Mouse (Mus musculus): Measurements from ENCODE around the gene Arid3c. TPM values are rescaled to one million over a fixed set of nuclear protein-coding genes. Genes with fewer than 3 reads are reported as not detected.

Gene Arid3c
- polyA plus RNA-seq, 1 experiment from 2014 or later, result 0.54 TPM

- H3K27me3 ChIP-seq, result no peaks in the 10 kb centered on the region
- H3K36me3 ChIP-seq, result no peaks in the 10 kb centered on the region
- WGBS, result under 1% methylated on average over 15 of the region's 15 CpGs
- H3K4me1 ChIP-seq, result peaks cover 39% of the 10 kb centered on the region
- ATAC-seq (ENCODE audit: low FRiP score, low read depth), result peak; percentile 89
- H3K9me3 ChIP-seq, result no peaks in the 10 kb centered on the region
- peak overlapping the region; percentile 62 for H3K9ac ChIP-seq (replicated peaks)
- H3K4me3 ChIP-seq, result peak overlapping the region; percentile 43
- peak overlapping the region; percentile 64 for H3K4me2 ChIP-seq (replicated peaks)
- H3K27ac ChIP-seq (replicated peaks), result peak overlapping the region; percentile 52; the same call in 1 of the 2 replicates
Measured at GRCm38 (mm10) chr4:41760288-41760721, 29.4 kb upstream of the Arid3c start.

DNA sequence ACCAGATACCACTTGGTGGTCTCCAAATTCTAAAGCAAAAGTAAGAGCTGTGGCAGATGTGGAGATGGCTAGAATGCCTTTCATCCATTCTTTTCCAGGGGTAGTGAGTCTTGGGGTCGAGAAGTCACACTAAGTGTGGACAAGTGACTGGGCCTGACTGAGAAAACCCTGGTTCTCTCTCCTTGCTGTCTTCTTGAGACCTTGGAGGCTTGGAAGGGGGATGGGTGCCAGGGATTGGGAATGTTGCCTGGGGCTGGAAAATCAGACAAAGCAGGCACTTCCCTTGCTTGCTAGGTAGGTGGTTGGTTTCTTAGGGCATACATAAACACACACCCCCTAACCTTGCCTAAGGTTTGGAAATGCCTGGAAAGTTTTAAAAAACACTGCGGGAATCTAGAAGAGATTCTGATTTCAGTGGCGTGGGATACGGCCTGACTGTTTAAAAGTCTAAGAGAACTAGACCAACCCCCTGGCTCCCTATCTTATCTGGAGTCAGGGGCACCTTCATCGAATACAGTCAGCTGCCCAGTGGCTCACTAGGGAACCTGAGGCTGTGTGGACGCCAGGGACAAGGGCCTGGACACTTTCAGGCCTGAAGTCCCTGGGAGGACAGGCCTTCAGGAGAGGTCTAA, 28.8 kb upstream of the Arid3c start:
- no peak for ATAC-seq (ENCODE audit: low FRiP score, low read depth)
- Histone ChIP-seq H3K27ac (replicated peaks) (peak overlapping the region; percentile 52; the same call in 1 of the 2 replicates), H3K4me1 (peaks cover 43% of the 10 kb centered on the region), H3K4me3 (peak overlapping the region; percentile 43), H3K36me3 (no peaks in the 10 kb centered on the region), H3K27me3 (no peaks in the 10 kb centered on the region), H3K9ac (replicated peaks) (peak overlapping the region; percentile 62), H3K9me3 (no peaks in the 10 kb centered on the region), H3K4me2 (replicated peaks) (peak overlapping the region; percentile 64)
- 43% methylated on average over 6 of the region's 6 CpGs for WGBS

GRCm38 (mm10) chr4:41759206-41759605, 28.3 kb upstream of the Arid3c start:
- Histone ChIP-seq H3K9me3 (no peaks in the 10 kb centered on the region), H3K27me3 (no peaks in the 10 kb centered on the region), H3K4me1 (peaks cover 43% of the 10 kb centered on the region), H3K27ac (replicated peaks) (0 out of 2 replicates have a peak overlapping the region, but pooled peaks have one; percentile 3), H3K4me3 (no peak overlapping the region), H3K9ac (replicated peaks) (0 out of 2 replicates have a peak overlapping the region, but pooled peaks have one; percentile 15), H3K36me3 (no peaks in the 10 kb centered on the region), H3K4me2 (replicated peaks) (no peak overlapping the region)
- WGBS, result 89% methylated on average over 9 of the region's 9 CpGs
- ATAC-seq (ENCODE audit: low FRiP score, low read depth), result no peak

DNA sequence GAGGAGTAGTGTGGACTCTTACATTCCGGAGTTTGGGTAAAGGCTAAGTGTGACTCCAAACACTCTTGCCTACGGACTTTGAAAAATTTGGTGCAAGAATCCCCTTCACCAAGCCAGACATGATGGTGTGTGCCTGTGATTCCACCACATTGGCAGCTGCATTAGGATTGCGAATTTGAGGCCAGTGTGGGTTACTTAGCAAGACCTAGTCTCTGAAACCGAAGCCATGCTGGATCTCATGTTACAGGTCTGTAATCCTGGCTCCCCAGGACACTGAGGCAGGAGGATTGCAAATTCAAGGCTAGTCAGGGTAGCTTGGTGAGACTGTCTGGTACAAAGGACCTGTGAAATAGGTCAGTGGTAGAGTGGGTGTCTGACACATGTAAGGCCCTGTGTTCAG, 27.8 kb upstream of the Arid3c start:
- Histone ChIP-seq H3K27me3 (no peaks in the 10 kb centered on the region), H3K4me1 (peaks cover 43% of the 10 kb centered on the region), H3K36me3 (no peaks in the 10 kb centered on the region), H3K4me2 (replicated peaks) (no peak overlapping the region), H3K9ac (replicated peaks) (no peak overlapping the region), H3K9me3 (no peaks in the 10 kb centered on the region), H3K4me3 (no peak overlapping the region), H3K27ac (replicated peaks) (no peak overlapping the region)
- 88% methylated on average over 4 of the region's 4 CpGs for WGBS
- ATAC-seq (ENCODE audit: low FRiP score, low read depth), result no peak

- WGBS, result 85% methylated on average over 11 of the region's 11 CpGs
- Histone ChIP-seq H3K27me3 (no peaks in the 10 kb centered on the region), H3K27ac (replicated peaks) (no peak overlapping the region), H3K4me1 (peaks cover 43% of the 10 kb centered on the region), H3K36me3 (no peaks in the 10 kb centered on the region), H3K9ac (replicated peaks) (no peak overlapping the region), H3K9me3 (no peaks in the 10 kb centered on the region), H3K4me2 (replicated peaks) (no peak overlapping the region), H3K4me3 (no peak overlapping the region)
- ATAC-seq (ENCODE audit: low FRiP score, low read depth), result no peak
Measured at GRCm38 (mm10) chr4:41758021-41758420, 27.1 kb upstream of the Arid3c start.

DNA sequence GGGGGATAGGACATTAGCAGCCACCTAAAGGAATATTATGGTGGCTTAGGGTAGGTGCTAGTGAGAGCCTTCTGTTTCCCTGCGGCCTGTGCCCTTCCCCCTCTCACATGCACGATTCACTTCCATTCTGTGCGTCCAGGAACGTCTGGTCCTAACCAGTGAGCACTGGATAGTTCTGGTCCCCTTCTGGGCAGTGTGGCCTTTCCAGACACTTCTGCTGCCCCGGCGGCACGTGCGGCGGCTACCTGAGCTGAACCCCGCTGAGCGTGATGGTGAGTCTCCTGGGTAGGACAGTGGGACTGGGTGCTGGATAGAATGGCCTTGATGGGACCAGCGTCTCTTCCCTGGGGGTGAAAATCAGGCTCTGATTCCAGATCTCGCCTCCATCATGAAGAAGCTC, 26.4 kb upstream of the Arid3c start:
- Histone ChIP-seq H3K9ac (replicated peaks) (no peak overlapping the region; the same call in 1 of the 2 replicates), H3K4me3 (no peak overlapping the region), H3K27me3 (no peaks in the 10 kb centered on the region), H3K9me3 (no peaks in the 10 kb centered on the region), H3K27ac (replicated peaks) (no peak overlapping the region), H3K4me1 (peaks cover 37% of the 10 kb centered on the region), H3K36me3 (no peaks in the 10 kb centered on the region), H3K4me2 (replicated peaks) (no peak overlapping the region)
- WGBS, result 93% methylated on average over 13 of the region's 13 CpGs
- no peak for ATAC-seq (ENCODE audit: low FRiP score, low read depth)

DNA sequence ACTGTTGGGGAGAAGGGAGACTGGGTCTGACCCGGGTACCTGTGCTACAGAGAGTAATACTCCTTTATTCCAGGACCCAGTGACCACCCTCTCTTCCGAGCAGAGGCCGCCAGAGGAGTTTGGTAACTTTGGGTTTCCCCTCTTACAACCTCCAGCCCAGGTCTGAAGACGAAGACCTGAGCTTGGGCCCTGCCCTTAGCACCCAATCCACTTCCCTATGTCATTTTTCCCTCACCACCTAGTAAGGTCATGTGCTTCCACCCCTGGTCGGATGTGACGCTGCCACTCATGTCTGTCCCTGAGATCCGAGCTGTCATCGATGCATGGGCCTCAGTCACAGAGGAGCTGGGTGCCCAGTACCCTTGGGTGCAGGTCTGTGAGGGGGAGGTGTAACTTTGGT, 25.5 kb upstream of the Arid3c start:
- Histone ChIP-seq H3K27ac (replicated peaks) (no peak overlapping the region), H3K36me3 (no peaks in the 10 kb centered on the region), H3K4me1 (peaks cover 28% of the 10 kb centered on the region), H3K9me3 (no peaks in the 10 kb centered on the region), H3K4me2 (replicated peaks) (peak overlapping the region; percentile 79), H3K9ac (replicated peaks) (peak overlapping the region; percentile 65; the same call in 1 of the 2 replicates), H3K27me3 (peaks cover 6% of the 10 kb centered on the region), H3K4me3 (peak overlapping the region; percentile 65)
- ATAC-seq (ENCODE audit: low FRiP score, low read depth), result no peak
- 79% methylated on average over 8 of the region's 8 CpGs for WGBS

DNA sequence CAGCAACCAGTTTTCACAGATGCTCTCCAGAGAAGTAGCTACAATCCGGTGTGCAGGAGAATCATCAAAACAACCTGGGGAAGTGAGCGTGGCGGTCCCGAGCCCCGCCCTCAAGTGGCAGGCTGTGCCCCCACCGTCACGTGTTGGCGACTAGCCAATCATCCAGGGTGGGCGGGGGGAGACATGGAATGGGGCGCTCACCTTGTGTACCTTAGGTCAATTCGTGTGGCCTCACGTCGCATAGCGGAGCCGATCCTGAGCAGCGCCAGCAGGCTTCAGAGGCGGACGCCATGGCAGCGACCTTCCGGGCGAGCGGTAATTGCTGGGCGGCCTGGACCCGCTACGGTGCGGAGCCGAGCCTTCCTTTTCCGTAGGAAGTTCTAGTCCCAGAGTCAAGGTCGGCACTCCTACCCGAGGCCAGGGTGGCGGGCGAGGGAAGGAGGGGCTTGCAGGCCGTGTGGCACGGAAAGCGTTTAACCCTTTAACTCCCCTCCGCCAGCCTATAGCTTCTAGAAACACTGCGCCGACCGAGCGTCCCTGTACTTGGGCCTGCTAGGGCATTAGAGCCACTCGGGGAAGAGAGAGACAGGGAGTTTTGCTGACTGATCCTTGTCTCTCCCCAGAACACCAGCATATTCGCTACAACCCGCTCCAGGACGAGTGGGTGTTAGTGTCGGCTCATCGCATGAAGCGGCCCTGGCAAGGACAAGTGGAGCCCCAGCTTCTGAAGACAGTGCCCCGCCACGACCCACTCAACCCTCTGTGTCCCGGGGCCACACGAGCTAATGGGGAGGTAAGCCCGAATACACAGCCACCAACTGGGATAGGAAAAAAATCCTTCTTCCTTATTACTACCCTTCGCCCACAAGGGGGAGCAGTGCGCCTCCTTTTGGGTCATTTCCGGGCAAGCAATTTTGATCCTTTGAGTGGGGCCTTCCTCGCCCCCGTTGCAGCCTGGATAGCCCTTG, 24.7 kb upstream of the Arid3c start, which contains the start of gene Sigmar1:
Gene Sigmar1 (minus strand): TSS at position 820 of the 968 bp plus-strand sequence.
- H3K9ac ChIP-seq (replicated peaks), result peak within 1 kb of the TSS; percentile 65
- H3K9me3 ChIP-seq, result no peaks in the 10 kb centered on the region
- peak within 1 kb of the TSS; percentile 79 for H3K4me2 ChIP-seq (replicated peaks)
- H3K27me3 ChIP-seq, result peaks cover 6% of the 10 kb centered on the region
- peak; percentile 66 for ATAC-seq (ENCODE audit: low FRiP score, low read depth)
- peaks cover 20% of the 10 kb centered on the region for H3K4me1 ChIP-seq
- H3K36me3 ChIP-seq, result no peaks in the 10 kb centered on the region
- peak within 1 kb of the TSS; percentile 65 for H3K4me3 ChIP-seq
- 0% methylated on average over 57 of the region's 57 CpGs for WGBS
- H3K27ac ChIP-seq (replicated peaks), result peak within 1 kb of the TSS; percentile 64

DNA sequence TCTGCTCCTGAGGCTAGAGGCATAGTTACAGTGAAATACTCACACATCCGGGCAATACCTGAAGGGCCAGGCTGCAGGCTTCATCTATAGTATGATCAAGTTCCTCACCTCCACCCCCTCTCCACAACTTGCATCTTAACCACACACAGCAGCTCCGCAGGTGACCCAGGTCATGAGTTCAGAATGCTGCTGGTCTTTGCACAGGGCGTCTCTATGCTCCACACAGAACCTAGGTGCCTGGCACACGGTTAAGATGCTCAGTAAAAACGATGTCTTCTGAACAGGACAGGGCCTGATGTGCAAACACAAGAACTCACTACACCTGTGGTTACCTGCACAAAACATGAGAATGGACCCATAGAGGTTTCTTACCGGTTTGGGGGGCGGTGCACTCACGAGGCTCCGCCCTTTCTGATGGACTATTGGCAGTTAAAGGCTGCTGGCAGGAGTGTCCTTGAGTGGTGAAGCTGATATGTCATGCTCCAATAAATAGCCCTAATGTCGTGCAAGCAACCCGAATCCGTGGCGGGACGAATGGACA, 23.9 kb upstream of the Arid3c start, which contains the start of gene Galt:
Gene Galt (plus strand): TSS at position 432 of the 541 bp plus-strand sequence.
- H3K36me3 ChIP-seq, result no peaks in the 10 kb centered on the region
- H3K27me3 ChIP-seq, result peaks cover 6% of the 10 kb centered on the region
- 15% methylated on average over 14 of the region's 14 CpGs for WGBS
- H3K4me3 ChIP-seq, result peak within 1 kb of the TSS; percentile 65
- H3K9me3 ChIP-seq, result no peaks in the 10 kb centered on the region
- ATAC-seq (ENCODE audit: low FRiP score, low read depth), result peak; percentile 63
- peaks cover 12% of the 10 kb centered on the region for H3K4me1 ChIP-seq
- H3K4me2 ChIP-seq (replicated peaks), result peak within 1 kb of the TSS; percentile 79
- peak within 1 kb of the TSS; percentile 65 for H3K9ac ChIP-seq (replicated peaks)
- peak within 1 kb of the TSS; percentile 64 for H3K27ac ChIP-seq (replicated peaks)

- Histone ChIP-seq H3K27me3 (no peaks in the 10 kb centered on the region; the same call in 1 of the 2 replicates), H3K4me3 (no peak overlapping the region), H3K27ac (replicated peaks) (no peak overlapping the region), H3K4me2 (replicated peaks) (no peak overlapping the region), H3K4me1 (peaks cover 9% of the 10 kb centered on the region), H3K9me3 (peaks cover 18% of the 10 kb centered on the region; the same call in 1 of the 2 replicates), H3K36me3 (no peaks in the 10 kb centered on the region), H3K9ac (replicated peaks) (no peak overlapping the region)
- WGBS, result 61% methylated on average over 1 of the region's 1 CpGs
- no peak for ATAC-seq (ENCODE audit: low FRiP score, low read depth)
Measured at GRCm38 (mm10) chr4:41745021-41745420, 14.1 kb upstream of the Arid3c start.

- H3K36me3 ChIP-seq, result peaks cover 4% of the 10 kb centered on the region
- no peak overlapping the region for H3K27ac ChIP-seq (replicated peaks)
- H3K4me2 ChIP-seq (replicated peaks), result no peak overlapping the region
- no peak for ATAC-seq (ENCODE audit: low FRiP score, low read depth)
- H3K9ac ChIP-seq (replicated peaks), result no peak overlapping the region
- peaks cover 16% of the 10 kb centered on the region for H3K4me1 ChIP-seq
- no peak overlapping the region for H3K4me3 ChIP-seq
- WGBS, result 70% methylated on average over 2 of the region's 2 CpGs
- H3K9me3 ChIP-seq, result peaks cover 18% of the 10 kb centered on the region; the same call in 1 of the 2 replicates
- no peaks in the 10 kb centered on the region; the same call in 1 of the 2 replicates for H3K27me3 ChIP-seq
Measured at GRCm38 (mm10) chr4:41744131-41744530, 13.2 kb upstream of the Arid3c start.

All from midbrain, embryonic 12.5 days (tissue).